In genomic region chr6:81911244-81911643, GRCm38 (mm10) we compare ENCODE assay signal across 27 mouse cellular contexts. TPM values are rescaled to one million over a fixed set of nuclear protein-coding genes. Genes with fewer than 3 reads are reported as not detected.
DNase-seq lines count a peak whose midpoint lies in the region; ATAC-seq and TF ChIP-seq lines count a peak whose summit lies in the region.
"Had no signal": no experiment of that assay in that cellular context is flagged by ENCODE, and none has a peak within 500 bp of the region (broad histone marks: within the 10 kb centered on the region; RNA-seq: fewer than 3 reads in every experiment).

No protein-coding gene starts in this region.

- no peaks in the 10 kb centered on the region for H3K4me1 ChIP-seq in lung, embryonic 14.5 days (ENCODE audit: insufficient read depth)
- H3K4me1 ChIP-seq: embryonic facial prominence, embryonic 12.5 days; embryonic facial prominence, embryonic 15.5 days; forebrain, embryonic 15.5 days; heart, embryonic 12.5 days; heart, embryonic 15.5 days had no signal

- H3K27ac ChIP-seq in lung, embryonic 14.5 days (ENCODE audit: low read depth), result no peak overlapping the region
- H3K27ac ChIP-seq: embryonic facial prominence, embryonic 12.5 days; embryonic facial prominence, embryonic 15.5 days; forebrain, embryonic 15.5 days; heart, embryonic 15.5 days; hindbrain, embryonic 14.5 days; hindbrain, postnatal 0 days had no signal

- no peak overlapping the region for H3K4me2 ChIP-seq in lung, embryonic 14.5 days
- H3K4me2 ChIP-seq: embryonic facial prominence, embryonic 12.5 days; embryonic facial prominence, embryonic 15.5 days; forebrain, embryonic 15.5 days; heart, embryonic 12.5 days; heart, embryonic 15.5 days; hindbrain, embryonic 14.5 days had no signal

- H3K9me3 ChIP-seq in lung, embryonic 14.5 days (ENCODE audit: low read depth, low read length), result no peaks in the 10 kb centered on the region
- H3K9me3 ChIP-seq: embryonic facial prominence, embryonic 12.5 days; embryonic facial prominence, embryonic 15.5 days; forebrain, embryonic 15.5 days; G1E; heart, embryonic 12.5 days; heart, embryonic 15.5 days had no signal

- TF ChIP-seq CTCF in lung, embryonic 14.5 days (IDR thresholded peaks at IDR 0.05; ENCODE audit: low read depth), result no peak

- H3K36me3 ChIP-seq in lung, embryonic 14.5 days (ENCODE audit: insufficient read depth), result no peaks in the 10 kb centered on the region
- H3K36me3 ChIP-seq: embryonic facial prominence, embryonic 12.5 days; embryonic facial prominence, embryonic 15.5 days; forebrain, embryonic 15.5 days; G1E; heart, embryonic 12.5 days; heart, embryonic 15.5 days had no signal

- no peaks in the 10 kb centered on the region for H3K27me3 ChIP-seq in lung, embryonic 14.5 days (ENCODE audit: insufficient read depth, low read length)
- H3K27me3 ChIP-seq: embryonic facial prominence, embryonic 12.5 days; embryonic facial prominence, embryonic 15.5 days; forebrain, embryonic 15.5 days; heart, embryonic 12.5 days; heart, embryonic 15.5 days had no signal

- DNase-seq in frontal cortex, postnatal 25 days (ENCODE audit: low spot score in 2 of 2), result no peak
- peak; percentile 23 for DNase-seq in lung, embryonic 14.5 days
- DNase-seq in lung, postnatal 36 days, result no peak
- DNase-seq in brain, adult 2 months (ENCODE audit: low read depth, low spot score), result peak; percentile 33
- DNase-seq in kidney, adult 11 months, result no peak
- DNase-seq: adrenal gland, postnatal 10 days; adrenal gland, postnatal 36 days; B cell, adult 2 months; cerebellum, adult 11 months; cerebellum, adult 2 months; cerebellum, adult 9-11 months; cerebellum, postnatal 25 days; gastrocnemius, postnatal 25 days; heart, postnatal 10 days; heart, postnatal 4 days had no signal

- 57% methylated on average over 5 of the region's 5 CpGs for WGBS in lung, embryonic 14.5 days

- peak; percentile 38; the same call in 1 of the 2 replicates for ATAC-seq in frontal cortex, adult (ENCODE audit: low TSS enrichment)
- peak; percentile 54; the same call in 1 of the 2 replicates for ATAC-seq in lung, embryonic 14.5 days (ENCODE audit: insufficient read depth)
- ATAC-seq: forebrain, embryonic 15.5 days; hindbrain, postnatal 0 days; inflammation-experienced regulatory T-cells, adult 6 months; intestine, embryonic 16.5 days; Patski had no signal

- no peak overlapping the region for H3K4me3 ChIP-seq in lung, embryonic 14.5 days (ENCODE audit: low read depth, low read length)
- H3K4me3 ChIP-seq: embryonic facial prominence, embryonic 12.5 days; embryonic facial prominence, embryonic 15.5 days; forebrain, embryonic 15.5 days; heart, embryonic 12.5 days; heart, embryonic 15.5 days had no signal

- no peak overlapping the region for H3K9ac ChIP-seq in lung, embryonic 14.5 days
- H3K9ac ChIP-seq: embryonic facial prominence, embryonic 12.5 days; embryonic facial prominence, embryonic 15.5 days; forebrain, embryonic 15.5 days; heart, embryonic 12.5 days; heart, embryonic 15.5 days; hindbrain, embryonic 14.5 days had no signal

RNA-seq across cellular contexts. Expression of gene Gcfc2, which starts 12.2 kb away (rescaled TPM):
- 13.3 and 13.7 TPM in 2 replicates for polyA plus RNA-seq in lung, embryonic 14.5 days (2014; fragmentation: Nextera tagmentation; extraction: Ambion mirVana)

RNA-seq across cellular contexts. Expression of gene Mrpl19, which starts 54.5 kb away (rescaled TPM):
- polyA plus RNA-seq in lung, embryonic 14.5 days (2014; fragmentation: Nextera tagmentation; extraction: Ambion mirVana), result 40.8 and 48.1 TPM in 2 replicates

Comparison
In these comparisons a context has a peak if more than half of its experiments do, and no peak if none do; other contexts are left out.
1. DNase-seq: peak in lung, embryonic 14.5 days (single experiment) and brain, adult 2 months (single experiment); none in frontal cortex, postnatal 25 days (0 of 2), lung, postnatal 36 days (single experiment) and kidney, adult 11 months (single experiment).